8 mouse cellular contexts compared by ENCODE assay signal in the genomic region with DNA sequence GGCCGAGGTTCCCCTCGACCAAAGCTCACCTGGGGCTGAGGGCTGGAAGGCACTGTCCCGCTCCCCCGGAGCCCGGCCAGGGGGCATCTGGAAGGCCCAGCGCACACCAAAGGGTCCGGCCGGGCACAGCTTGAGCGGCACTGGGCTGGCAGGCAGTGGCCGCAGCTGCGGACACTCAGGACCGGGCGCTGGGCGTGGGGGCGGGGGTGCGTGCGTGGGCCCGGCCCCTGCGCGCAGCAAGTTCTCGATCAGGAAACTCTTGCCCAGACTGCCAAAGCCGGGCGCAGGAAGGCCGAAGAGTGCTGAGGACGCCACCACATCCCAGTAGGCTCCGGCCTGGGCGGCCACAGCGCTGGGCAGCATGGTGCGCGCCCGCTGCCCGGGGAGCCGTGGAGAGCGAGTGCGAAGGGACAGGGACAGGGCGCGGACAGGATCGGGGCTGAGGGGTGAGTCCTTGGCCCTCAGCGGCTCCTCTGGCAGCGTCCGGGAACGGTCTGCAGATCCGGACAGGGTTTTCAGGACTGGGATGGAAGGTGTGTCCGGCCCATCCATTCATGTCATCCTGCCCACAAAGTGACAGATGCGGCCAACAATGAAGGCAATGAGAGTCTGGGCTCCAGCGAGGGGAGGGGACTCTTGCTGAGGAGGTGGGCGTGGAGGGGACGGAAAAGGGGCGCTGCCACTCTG. TPM values are rescaled to one million over a fixed set of nuclear protein-coding genes. Genes with fewer than 3 reads are reported as not detected.
A peak's percentile ranks its signal among the peaks of the same experiment; 100 is the strongest.
DNase-seq lines count a peak whose midpoint lies in the region; ATAC-seq lines count a peak whose summit lies in the region.

No protein-coding gene starts in this region.

- ATAC-seq in activated CD4-positive, CD25-positive, alpha-beta regulatory T cell, adult 4 months = no peak

- no peaks in the 10 kb centered on the region for H3K9me3 ChIP-seq in embryonic facial prominence, embryonic 10.5 days
- H3K9me3 ChIP-seq in limb, embryonic 10.5 days (replicated peaks) = no peaks in the 10 kb centered on the region

- peak overlapping the region; percentile 11; the same call in 1 of the 2 replicates for H3K27ac ChIP-seq in embryonic facial prominence, embryonic 10.5 days (replicated peaks)
- H3K27ac ChIP-seq in limb, embryonic 10.5 days = peak overlapping the region; percentile 73

- WGBS in embryonic facial prominence, embryonic 10.5 days = under 1% methylated on average over 49 of the region's 49 CpGs
- under 1% methylated on average over 49 of the region's 49 CpGs for WGBS in limb, embryonic 10.5 days

- peaks cover 79% of the 10 kb centered on the region for H3K27me3 ChIP-seq in embryonic facial prominence, embryonic 10.5 days (replicated peaks; ENCODE audit: low read depth, poor library complexity, severe bottlenecking)
- H3K27me3 ChIP-seq in limb, embryonic 10.5 days (ENCODE audit: low read depth, poor library complexity, severe bottlenecking) = peaks cover 70% of the 10 kb centered on the region

- no peaks in the 10 kb centered on the region for H3K36me3 ChIP-seq in embryonic facial prominence, embryonic 10.5 days (replicated peaks)
- H3K36me3 ChIP-seq in limb, embryonic 10.5 days = no peaks in the 10 kb centered on the region

- peak overlapping the region; percentile 52 for H3K4me3 ChIP-seq in embryonic facial prominence, embryonic 10.5 days
- peak overlapping the region; percentile 56 for H3K4me3 ChIP-seq in limb, embryonic 10.5 days

- H3K4me1 ChIP-seq in embryonic facial prominence, embryonic 10.5 days = peaks cover 19% of the 10 kb centered on the region
- H3K4me1 ChIP-seq in limb, embryonic 10.5 days = peaks cover 33% of the 10 kb centered on the region

- peak; percentile 37 to 50 for DNase-seq in kidney, postnatal 4 days
- no peak for DNase-seq in kidney, adult 11 months
- peak; percentile 37 for DNase-seq in Muller cell, postnatal 12 days (ENCODE audit: inconsistent ontology term)
- peak; percentile 61 for DNase-seq in embryonic facial prominence, embryonic 10.5 days (ENCODE audit: low spot score)
- peak; percentile 66 for DNase-seq in limb, embryonic 10.5 days (ENCODE audit: low spot score)
- peak; percentile 20 for DNase-seq in right cerebral cortex, postnatal 25 days
- no peak for DNase-seq in MN1 (ENCODE audit: low spot score)

RNA-seq across cellular contexts. Expression of a gene that starts 1.4 kb away (rescaled TPM):
- polyA plus RNA-seq in embryonic facial prominence, embryonic 10.5 days (2016; fragmentation: Nextera tagmentation; extraction: Ambion mirVana) = 0.46 and 4.6 TPM in 2 replicates
- polyA plus RNA-seq in limb, embryonic 10.5 days (2016; fragmentation: Nextera tagmentation; extraction: Ambion mirVana) = 0.11 and 1.4 TPM in 2 replicates
- not detected for polyA plus RNA-seq in activated CD4-positive, CD25-positive, alpha-beta regulatory T cell, adult 4 months (2017; shearing (Covaris generic))

Comparison
In these comparisons a context has a peak if more than half of its experiments do, and no peak if none do; other contexts are left out.
1. DNase-seq: peak in kidney, postnatal 4 days (2 of 2), Muller cell, postnatal 12 days (single experiment), embryonic facial prominence, embryonic 10.5 days (single experiment), limb, embryonic 10.5 days (single experiment) and right cerebral cortex, postnatal 25 days (single experiment); none in kidney, adult 11 months (single experiment) and MN1 (single experiment).